Mouse (Mus musculus) lung, postnatal 0 days (tissue): Measurements from ENCODE around the gene Dennd1a.

Experiments
- CTCF ChIP-seq: IDR thresholded peaks from 2 replicates; pipeline ENCODE4 v1.5.1; 2016; ENCODE audit warnings: antibody characterized with exemption, mild to moderate bottlenecking
- EP300 ChIP-seq: IDR thresholded peaks from 2 replicates; pipeline ENCODE4 v1.6.1; 2016; ENCODE audit warnings: antibody characterized with exemption, mild to moderate bottlenecking, control low read depth

GRCm38 (mm10) chr2:37872791-37873190 is 414.4 kb downstream of the Dennd1a start:
- TF ChIP-seq CTCF: no peak
- TF ChIP-seq EP300: no peak
